Mouse (Mus musculus): Measurements from ENCODE around the gene Htr2b. TPM values are rescaled to one million over a fixed set of nuclear protein-coding genes. Genes with fewer than 3 reads are reported as not detected.

Htr2b gene
- total RNA-seq, 2 experiments from 2014 or later: not detected

DNA sequence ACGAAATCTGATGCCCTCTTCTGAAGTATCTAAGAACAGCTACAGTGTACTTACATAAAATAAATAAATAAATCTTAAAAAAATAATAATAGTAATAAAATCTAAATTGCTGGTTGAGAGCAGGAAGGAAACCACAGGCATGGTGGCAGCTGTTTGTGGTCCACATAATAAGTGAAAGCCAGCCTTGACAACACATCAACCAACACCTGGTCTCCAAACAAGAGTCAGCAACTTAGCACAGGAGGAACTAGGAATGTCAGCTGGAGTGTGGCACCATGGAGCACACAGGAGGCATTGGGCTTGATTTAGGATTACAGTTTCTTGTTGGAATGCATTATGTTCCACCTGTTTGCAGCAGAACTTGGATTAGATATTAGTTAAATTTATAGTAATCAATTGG lies 6.7 kb downstream of the Htr2b start:
- no peak for ATAC-seq (replicated peaks; ENCODE audit: poor library complexity)

DNA sequence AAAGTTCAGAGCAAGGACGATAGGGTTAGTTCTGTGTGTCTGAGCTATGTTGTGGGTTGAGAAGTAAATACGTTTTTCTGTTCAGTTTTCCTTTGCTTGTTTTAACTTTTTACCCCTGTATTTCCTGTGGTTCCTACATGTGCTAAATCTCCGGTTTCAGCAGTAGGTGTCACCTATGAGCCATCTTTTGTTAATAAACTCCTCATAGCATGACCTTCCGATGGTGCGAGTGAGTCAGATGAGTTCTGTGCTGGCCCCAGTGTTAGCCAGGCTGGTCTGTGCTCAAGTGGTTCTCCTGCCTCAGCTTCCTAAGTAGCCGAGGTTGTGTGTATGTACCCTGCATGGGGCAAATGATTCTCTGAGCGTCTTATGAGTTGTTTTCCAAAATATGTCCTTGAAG lies 17.4 kb downstream of the Htr2b start:
- ATAC-seq (replicated peaks; ENCODE audit: poor library complexity): no peak

DNA sequence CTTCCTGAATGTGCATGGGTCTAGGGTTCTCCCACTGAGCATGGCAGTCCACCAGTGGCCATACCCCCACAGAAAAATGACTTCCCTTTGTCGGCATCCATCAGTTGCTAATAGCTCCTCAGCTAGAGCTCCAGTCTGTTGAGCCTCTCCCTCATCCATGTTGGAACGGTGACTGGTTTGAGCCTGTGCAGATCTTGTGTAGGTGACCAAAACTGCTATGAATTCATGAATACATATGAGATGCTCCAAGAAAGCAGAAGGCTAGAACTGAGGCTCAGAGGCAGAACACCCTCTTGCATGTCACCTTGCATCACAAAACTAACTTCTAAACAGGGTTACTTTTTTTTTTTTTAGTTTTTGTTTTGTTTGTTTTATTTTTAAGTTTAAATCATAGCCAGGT lies 35.2 kb downstream of the Htr2b start:
- no peak for ATAC-seq (replicated peaks; ENCODE audit: poor library complexity)

DNA sequence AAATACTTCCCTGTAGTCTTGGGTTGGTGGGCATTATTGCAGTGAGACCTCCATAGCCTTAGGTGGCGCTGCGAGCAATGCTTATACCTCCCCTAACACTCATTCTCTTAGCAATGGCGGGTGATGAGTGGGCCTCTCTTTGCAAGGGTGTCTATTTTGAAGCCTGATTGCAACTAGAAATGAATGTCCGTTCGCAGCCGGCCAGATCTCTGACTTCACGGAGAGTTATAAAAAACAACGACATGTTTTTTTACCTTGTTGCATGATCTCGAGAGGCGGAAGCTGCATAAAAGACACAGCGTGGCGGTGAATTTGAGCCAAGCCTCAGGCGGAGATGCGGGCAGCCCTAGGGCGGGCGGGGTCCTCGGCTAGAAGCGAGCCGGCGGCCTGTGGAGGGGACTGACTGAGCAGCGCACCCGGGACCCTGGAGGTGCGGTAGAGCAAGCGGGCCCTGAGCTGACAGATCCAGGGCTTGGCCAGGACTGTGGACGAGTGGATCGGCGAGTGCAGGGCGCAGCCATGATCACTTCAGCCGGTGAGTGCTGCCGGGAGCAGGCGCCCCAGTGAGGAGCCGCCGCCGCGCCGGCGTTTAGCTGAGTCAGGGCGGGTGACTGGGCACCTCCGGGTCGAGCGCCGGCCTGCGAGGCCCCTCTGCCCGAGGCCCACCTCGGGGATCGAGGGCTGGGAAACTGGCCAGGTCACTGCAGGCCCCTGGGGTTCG lies 47.3 kb downstream of the Htr2b start, which contains the start of gene Psmd1:
Gene Psmd1, plus strand, starts transcription at position 117 of the 721 bp plus-strand sequence.
- peak; percentile 90 for ATAC-seq (replicated peaks; ENCODE audit: poor library complexity)

DNA sequence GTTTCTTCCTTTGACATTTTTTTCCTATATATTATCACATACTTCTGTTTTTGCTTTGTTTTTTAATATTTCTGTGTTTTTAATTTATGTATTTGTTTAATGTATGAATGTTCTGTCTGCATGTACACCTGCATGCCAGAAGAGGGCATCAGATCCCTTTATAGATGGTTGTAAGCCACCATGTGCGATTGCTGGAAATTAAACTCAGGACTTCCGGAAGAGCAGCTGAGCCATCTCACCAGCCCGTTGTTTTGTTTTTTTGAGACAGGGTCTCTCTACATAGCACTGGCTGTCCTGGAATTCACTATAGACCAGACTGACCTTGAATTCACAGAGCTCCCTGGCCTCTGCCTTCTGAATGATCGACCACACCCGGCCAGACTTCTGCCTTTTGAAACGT lies 49.2 kb downstream of the Htr2b start:
- no peak for ATAC-seq (replicated peaks; ENCODE audit: poor library complexity)

DNA sequence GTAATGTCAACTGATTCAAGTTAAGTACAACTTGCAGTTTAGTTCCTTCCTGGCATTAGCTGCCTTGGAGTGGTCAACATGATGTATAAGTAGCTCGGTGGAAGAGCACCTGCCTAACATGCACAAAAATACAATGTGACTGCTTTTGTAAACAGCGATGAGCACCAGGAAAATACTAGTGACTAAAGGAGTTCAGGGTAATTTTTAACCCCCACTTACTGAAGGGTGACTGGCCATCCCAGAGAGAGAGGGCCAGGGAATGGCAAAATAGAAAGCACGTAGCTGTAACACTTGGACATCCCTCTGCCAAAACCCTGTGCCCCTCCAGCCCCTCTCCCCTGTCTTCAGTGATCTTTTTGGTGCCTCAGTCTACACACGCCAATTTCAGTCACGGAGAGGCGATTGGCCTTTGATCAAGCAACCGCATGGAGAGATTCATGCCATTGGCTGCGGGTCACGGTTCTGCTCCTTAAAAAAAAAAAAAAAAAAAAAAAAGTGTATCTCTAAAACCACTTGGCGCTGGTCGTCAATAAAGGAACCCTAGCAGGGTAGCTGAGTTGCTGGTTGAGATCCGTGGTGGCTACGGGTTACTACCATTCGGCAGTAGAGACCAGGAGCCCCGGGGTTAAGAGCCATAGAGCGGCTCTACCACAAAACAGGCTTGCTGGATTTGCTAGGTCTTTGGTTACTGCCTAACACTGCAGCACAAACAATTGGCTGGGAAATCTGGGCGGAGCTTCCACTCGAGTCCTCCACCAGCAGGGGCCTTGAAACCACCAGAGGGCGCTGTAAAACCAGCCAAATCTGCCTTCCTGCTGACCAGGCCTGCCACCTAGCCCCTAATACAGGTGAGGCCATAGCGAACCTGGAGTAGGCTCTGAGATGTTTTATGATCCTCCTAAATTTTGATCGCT lies 52.7 kb downstream of the Htr2b start:
- ATAC-seq (replicated peaks; ENCODE audit: poor library complexity): peak; percentile 88

DNA sequence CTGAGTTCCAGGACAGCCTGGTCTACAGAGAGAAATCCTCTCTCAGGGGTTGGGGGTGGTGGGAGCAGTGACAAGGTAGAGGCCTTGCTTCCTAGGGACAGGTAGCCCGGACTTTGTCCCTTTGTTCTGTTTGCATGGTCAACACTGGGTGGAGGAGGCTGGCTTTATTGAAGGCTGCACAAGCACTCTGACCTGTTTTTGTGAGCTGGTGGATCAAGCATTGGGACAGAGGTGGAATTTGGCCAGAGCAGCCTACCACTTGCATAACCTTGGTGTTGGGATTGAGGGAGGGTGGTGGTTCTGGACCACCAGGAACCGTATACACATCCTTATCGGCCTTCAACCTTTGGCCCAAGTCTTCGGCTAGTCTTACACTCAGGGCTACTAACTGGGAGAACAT lies 55.5 kb downstream of the Htr2b start:
- ATAC-seq (replicated peaks; ENCODE audit: poor library complexity): no peak

DNA sequence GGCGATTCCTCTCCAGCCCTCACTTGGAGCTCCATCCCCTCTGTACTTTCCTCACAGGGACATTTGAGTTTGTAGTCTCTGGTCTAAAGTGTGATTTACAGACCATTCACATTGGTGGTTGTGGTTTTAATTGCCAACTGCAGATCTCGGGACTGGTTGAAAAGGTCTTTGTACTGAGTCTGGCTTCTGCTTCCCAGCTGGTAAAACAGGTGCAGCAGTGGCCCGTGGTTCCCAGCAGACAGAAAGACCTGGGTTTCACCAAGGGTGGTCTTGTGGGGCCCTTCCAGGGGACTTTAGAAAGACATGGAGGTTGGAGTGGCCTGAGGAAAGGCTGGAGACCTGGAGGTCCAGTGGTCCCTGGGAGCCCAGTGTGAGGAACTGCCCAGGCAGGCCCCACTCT lies 56.8 kb downstream of the Htr2b start:
- no peak for ATAC-seq (replicated peaks; ENCODE audit: poor library complexity)

DNA sequence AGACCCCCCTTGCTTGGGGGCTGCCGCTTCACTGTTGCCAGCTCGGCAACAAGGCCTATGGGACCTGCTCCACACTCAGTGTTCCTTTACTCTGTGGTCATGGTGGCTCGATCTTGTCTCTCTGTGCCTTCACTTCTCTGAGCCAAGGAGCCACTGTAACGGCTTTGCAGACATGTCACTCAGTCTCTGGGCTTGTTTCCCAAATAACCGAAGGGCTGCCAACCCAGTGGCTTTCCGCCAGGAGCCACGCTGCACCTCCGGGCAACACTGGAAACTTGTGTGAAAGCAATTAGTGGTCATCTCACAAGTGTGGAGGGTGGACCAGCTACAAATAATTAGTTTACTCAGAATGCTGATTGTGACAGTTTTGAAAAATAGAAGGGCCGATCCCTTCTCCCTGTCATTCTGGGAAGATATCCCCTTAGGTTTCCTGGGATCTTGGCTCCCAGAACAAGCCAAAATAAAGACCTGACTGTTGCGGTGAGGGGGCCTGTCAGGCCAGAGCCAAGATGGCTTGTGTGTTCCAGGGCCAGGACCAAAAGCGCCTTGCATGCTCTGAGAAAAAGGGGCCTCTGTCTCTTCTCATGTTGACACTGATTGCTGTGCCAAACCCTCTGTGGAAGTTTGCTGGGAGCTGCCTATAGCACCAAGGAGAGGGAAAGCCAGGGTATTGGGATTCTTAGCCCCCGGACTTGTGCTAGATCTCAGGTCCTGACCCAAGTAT lies 58.4 kb downstream of the Htr2b start:
- ATAC-seq (replicated peaks; ENCODE audit: poor library complexity): no peak

Other genes with a start within 250 kb of the Htr2b start
- 28.7 and 33.0 TPM in 2 replicates for gene Itm2c, start 217.7 kb downstream of the Htr2b start, total RNA-seq (2015)
- 71.1 and 71.3 TPM in 2 replicates for gene Itm2c, start 217.7 kb downstream of the Htr2b start, total RNA-seq (2017)
- 0.07 TPM in 1 of 2 replicates, not detected in the other for gene 4933407L21Rik, start 183.5 kb downstream of the Htr2b start, total RNA-seq (2015)
- gene 4933407L21Rik, start 183.5 kb downstream of the Htr2b start, total RNA-seq (2017): not detected in 2 replicates
- not detected in 2 replicates for gene Gpr55, start 151.0 kb downstream of the Htr2b start, total RNA-seq (2015)
- not detected in 2 replicates for gene Gpr55, start 151.0 kb downstream of the Htr2b start, total RNA-seq (2017)
- gene Spata3, start 95.2 kb downstream of the Htr2b start, total RNA-seq (2015): not detected in 2 replicates
- not detected in 2 replicates for gene Spata3, start 95.2 kb downstream of the Htr2b start, total RNA-seq (2017)
- not detected in 2 replicates for gene 2810459M11Rik, start 66.1 kb downstream of the Htr2b start, total RNA-seq (2015)
- gene 2810459M11Rik, start 66.1 kb downstream of the Htr2b start, total RNA-seq (2017): not detected in 2 replicates
- gene Psmd1, start 47.6 kb downstream of the Htr2b start, total RNA-seq (2015): 94.8 and 129 TPM in 2 replicates
- 156 and 166 TPM in 2 replicates for gene Psmd1, start 47.6 kb downstream of the Htr2b start, total RNA-seq (2017)
- 4.0 and 10.6 TPM in 2 replicates for gene Gm21972, start 21.7 kb upstream of the Htr2b start, total RNA-seq (2015)
- 9.4 TPM in 1 of 2 replicates, not detected in the other for gene Gm21972, start 21.7 kb upstream of the Htr2b start, total RNA-seq (2017)
- 3.2 and 5.0 TPM in 2 replicates for gene Armc9, start 42.8 kb upstream of the Htr2b start, total RNA-seq (2015)
- gene Armc9, start 42.8 kb upstream of the Htr2b start, total RNA-seq (2017): 5.8 and 11.5 TPM in 2 replicates
- gene B3gnt7, start 190.9 kb upstream of the Htr2b start, total RNA-seq (2015): 0.90 and 1.1 TPM in 2 replicates
- gene B3gnt7, start 190.9 kb upstream of the Htr2b start, total RNA-seq (2017): 0.47 and 0.83 TPM in 2 replicates
- 728 and 799 TPM in 2 replicates for gene Ncl, start 247.4 kb upstream of the Htr2b start, total RNA-seq (2015)
- gene Ncl, start 247.4 kb upstream of the Htr2b start, total RNA-seq (2017): 665 and 1,023 TPM in 2 replicates